Mouse (Mus musculus) gastrocnemius, adult 2 months (tissue): ENCODE measurements at regions not wholly inside any gene's neighbourhood (a gene's known extent, or its start where the extent isn't known, plus 50 kb on each side); places are given as distances from the start of the nearest gene placed in this dataset.

ENCODE experiments used
- DNase-seq: peaks from one replicate; pipeline ENCODE4 v3.0.0; 2022
- H3K27ac ChIP-seq: fragments of 200-600 bp; 2 replicates; pipeline ENCODE4 v1.8.1; 2022; ENCODE audit warnings: mild to moderate bottlenecking
- H3K4me3 ChIP-seq: fragments of 200-600 bp; 2 replicates; pipeline ENCODE4 v1.8.1; 2022; ENCODE audit warnings: mild to moderate bottlenecking, moderate library complexity
- CTCF ChIP-seq: fragments of 200-600 bp; IDR thresholded peaks from 2 replicates; pipeline ENCODE4 v1.8.1; 2022; ENCODE audit warnings: antibody characterized with exemption, mild to moderate bottlenecking, moderate library complexity
- intact Hi-C: fragments of 180-260 bp; cut with DNase I; formaldehyde crosslinking; loops from one replicate; pipeline ENCODE4 v1.15.1; 2025

- TF ChIP-seq CTCF, result no peak
- Histone ChIP-seq H3K4me3 (no peak overlapping the region), H3K27ac (no peak overlapping the region)
- intact Hi-C loops, result no loop called here
- DNase-seq, result no peak
These were observed 205.1 kb upstream of the Clec14a start for GRCm38 (mm10) chr12:58474181-58474580.

- intact Hi-C loops, result no loop called here
- Histone ChIP-seq H3K27ac (no peak overlapping the region), H3K4me3 (no peak overlapping the region)
- no peak for DNase-seq
- TF ChIP-seq CTCF, result no peak
These were observed 204.4 kb upstream of the Clec14a start for GRCm38 (mm10) chr12:58473511-58473910.

GRCm38 (mm10) chr12:58460465-58460864 is 191.4 kb upstream of the Clec14a start:
- H3K4me3 ChIP-seq, result no peak overlapping the region
- no peak overlapping the region for H3K27ac ChIP-seq
- intact Hi-C loops, result no loop called here
- TF ChIP-seq CTCF, result no peak
- no peak for DNase-seq

- H3K4me3 ChIP-seq, result no peak overlapping the region
- no peak overlapping the region for H3K27ac ChIP-seq
- no peak for TF ChIP-seq CTCF
- no peak for DNase-seq
- intact Hi-C loops, result no loop called here
These were observed 185.7 kb upstream of the Clec14a start for GRCm38 (mm10) chr12:58454828-58455227.

GRCm38 (mm10) chr12:58443007-58443406 is 173.9 kb upstream of the Clec14a start:
- no peak for DNase-seq
- TF ChIP-seq CTCF, result no peak
- intact Hi-C loops, result no loop called here
- no peak overlapping the region for H3K4me3 ChIP-seq
- H3K27ac ChIP-seq, result no peak overlapping the region

GRCm38 (mm10) chr12:58441962-58442361 is 172.9 kb upstream of the Clec14a start:
- intact Hi-C loops, result no loop called here
- Histone ChIP-seq H3K27ac (no peak overlapping the region), H3K4me3 (no peak overlapping the region)
- TF ChIP-seq CTCF, result no peak
- DNase-seq, result no peak

GRCm38 (mm10) chr12:58440666-58441065 is 171.6 kb upstream of the Clec14a start:
- Histone ChIP-seq H3K4me3 (no peak overlapping the region), H3K27ac (no peak overlapping the region)
- DNase-seq, result no peak
- TF ChIP-seq CTCF, result no peak
- intact Hi-C loops, result no loop called here

- H3K27ac ChIP-seq, result no peak overlapping the region
- no peak overlapping the region for H3K4me3 ChIP-seq
- DNase-seq, result no peak
- intact Hi-C loops, result no loop called here
- no peak for TF ChIP-seq CTCF
These were observed 167.9 kb upstream of the Clec14a start for GRCm38 (mm10) chr12:58437031-58437430.

- H3K27ac ChIP-seq, result no peak overlapping the region
- no peak for DNase-seq
- intact Hi-C loops, result no loop called here
- TF ChIP-seq CTCF, result no peak
- no peak overlapping the region for H3K4me3 ChIP-seq
These were observed 165.4 kb upstream of the Clec14a start for GRCm38 (mm10) chr12:58434504-58434903.

GRCm38 (mm10) chr12:58429929-58430328 is 160.8 kb upstream of the Clec14a start:
- Histone ChIP-seq H3K4me3 (no peak overlapping the region), H3K27ac (no peak overlapping the region)
- intact Hi-C loops, result no loop called here
- no peak for DNase-seq
- TF ChIP-seq CTCF, result no peak

- no peak for TF ChIP-seq CTCF
- DNase-seq, result no peak
- intact Hi-C loops, result no loop called here
- H3K27ac ChIP-seq, result no peak overlapping the region
- no peak overlapping the region for H3K4me3 ChIP-seq
These were observed 157.7 kb upstream of the Clec14a start for GRCm38 (mm10) chr12:58426758-58427157.

- DNase-seq, result no peak
- H3K27ac ChIP-seq, result no peak overlapping the region
- intact Hi-C loops, result no loop called here
- no peak overlapping the region for H3K4me3 ChIP-seq
- TF ChIP-seq CTCF, result no peak
These were observed 156.9 kb upstream of the Clec14a start for GRCm38 (mm10) chr12:58425961-58426360.

GRCm38 (mm10) chr12:58423581-58423980 is 154.5 kb upstream of the Clec14a start:
- no peak overlapping the region for H3K27ac ChIP-seq

GRCm38 (mm10) chr12:58401904-58402303 is 132.8 kb upstream of the Clec14a start:
- no peak for TF ChIP-seq CTCF
- intact Hi-C loops, result no loop called here
- H3K27ac ChIP-seq, result no peak overlapping the region
- DNase-seq, result no peak
- no peak overlapping the region for H3K4me3 ChIP-seq

More at GRCm38 (mm10) chr12:58423581-58423980, 154.5 kb upstream of the Clec14a start:
- intact Hi-C loops, result no loop called here
- DNase-seq, result no peak
- H3K4me3 ChIP-seq, result no peak overlapping the region
- no peak for TF ChIP-seq CTCF

- intact Hi-C loops, result no loop called here
- no peak for TF ChIP-seq CTCF
- H3K4me3 ChIP-seq, result no peak overlapping the region
- H3K27ac ChIP-seq, result no peak overlapping the region
- no peak for DNase-seq
These were observed 91.2 kb upstream of the Clec14a start for GRCm38 (mm10) chr12:58360258-58360657.
